Comparison of ENCODE assay signal across 8 mouse cellular contexts in genomic region chr11:85989940-85990493, GRCm38 (mm10).
DNase-seq lines count a peak whose midpoint lies in the region; ATAC-seq lines count a peak whose summit lies in the region.

No protein-coding gene starts in this region.

- H3K9ac ChIP-seq in hindbrain, embryonic 14.5 days: 0 out of 2 replicates have a peak overlapping the region, but pooled peaks have one; percentile 28
- H3K9ac ChIP-seq in liver, embryonic 15.5 days: no peak overlapping the region
- peak overlapping the region; percentile 28; the same call in 1 of the 2 replicates for H3K9ac ChIP-seq in neural tube, embryonic 11.5 days (ENCODE audit: low read length)

- H3K27me3 ChIP-seq in embryonic facial prominence, embryonic 10.5 days (replicated peaks; ENCODE audit: low read depth, poor library complexity, severe bottlenecking): peaks cover 53% of the 10 kb centered on the region
- H3K27me3 ChIP-seq in hindbrain, embryonic 14.5 days (ENCODE audit: control insufficient read depth, insufficient read depth, low read length): peaks cover 18% of the 10 kb centered on the region; the same call in 1 of the 2 replicates
- peaks cover 44% of the 10 kb centered on the region for H3K27me3 ChIP-seq in liver, embryonic 15.5 days
- peaks cover 11% of the 10 kb centered on the region; the same call in 1 of the 2 replicates for H3K27me3 ChIP-seq in neural tube, embryonic 11.5 days (ENCODE audit: control insufficient read depth, insufficient read depth, low read length)

- H3K27ac ChIP-seq in embryonic facial prominence, embryonic 10.5 days (replicated peaks): 0 out of 2 replicates have a peak overlapping the region, but pooled peaks have one; percentile 30
- no peak overlapping the region for H3K27ac ChIP-seq in hindbrain, embryonic 14.5 days
- H3K27ac ChIP-seq in liver, embryonic 15.5 days (replicated peaks): no peak overlapping the region
- H3K27ac ChIP-seq in neural tube, embryonic 11.5 days (ENCODE audit: low read depth, low read length): no peak overlapping the region

- intact Hi-C loops in left cerebral cortex, postnatal 4 days (cut with DNase I): loop anchor here (10.0 kb wide), 1 partner anchor 185 kb away; no protein-coding TSS in a partner anchor

- no peaks in the 10 kb centered on the region for H3K9me3 ChIP-seq in embryonic facial prominence, embryonic 10.5 days
- no peaks in the 10 kb centered on the region for H3K9me3 ChIP-seq in hindbrain, embryonic 14.5 days (ENCODE audit: control insufficient read depth, low read length)
- no peaks in the 10 kb centered on the region for H3K9me3 ChIP-seq in liver, embryonic 15.5 days (replicated peaks)
- no peaks in the 10 kb centered on the region for H3K9me3 ChIP-seq in neural tube, embryonic 11.5 days (ENCODE audit: control insufficient read depth, low read length)

- ATAC-seq in hindbrain, embryonic 14.5 days (ENCODE audit: low FRiP score): no peak
- ATAC-seq in liver, embryonic 15.5 days (ENCODE audit: insufficient read depth): no peak
- ATAC-seq in neural tube, embryonic 11.5 days (ENCODE audit: insufficient read depth, low FRiP score, low TSS enrichment): no peak

- WGBS in embryonic facial prominence, embryonic 10.5 days: 10% methylated on average over 12 of the region's 12 CpGs
- 19% methylated on average over 11 of the region's 12 CpGs for WGBS in hindbrain, embryonic 14.5 days
- 7% methylated on average over 12 of the region's 12 CpGs for WGBS in liver, embryonic 15.5 days (ENCODE audit: insufficient replicate concordance)
- 13% methylated on average over 10 of the region's 12 CpGs for WGBS in neural tube, embryonic 11.5 days

- peak overlapping the region; percentile 48 for H3K4me2 ChIP-seq in hindbrain, embryonic 14.5 days (replicated peaks)
- peak overlapping the region; percentile 44 for H3K4me2 ChIP-seq in liver, embryonic 15.5 days
- H3K4me2 ChIP-seq in neural tube, embryonic 11.5 days (ENCODE audit: low read depth): peak overlapping the region; percentile 38

- peaks cover 16% of the 10 kb centered on the region for H3K4me1 ChIP-seq in embryonic facial prominence, embryonic 10.5 days
- H3K4me1 ChIP-seq in hindbrain, embryonic 14.5 days (replicated peaks; ENCODE audit: control insufficient read depth, insufficient read depth, low read length): peaks cover 7% of the 10 kb centered on the region; the same call in 1 of the 2 replicates
- H3K4me1 ChIP-seq in liver, embryonic 15.5 days (replicated peaks): no peaks in the 10 kb centered on the region
- peaks cover 8% of the 10 kb centered on the region for H3K4me1 ChIP-seq in neural tube, embryonic 11.5 days (ENCODE audit: control insufficient read depth, insufficient read depth, low read length)

- no peaks in the 10 kb centered on the region for H3K36me3 ChIP-seq in embryonic facial prominence, embryonic 10.5 days (replicated peaks)
- no peaks in the 10 kb centered on the region for H3K36me3 ChIP-seq in hindbrain, embryonic 14.5 days (replicated peaks; ENCODE audit: control insufficient read depth, insufficient read depth)
- no peaks in the 10 kb centered on the region for H3K36me3 ChIP-seq in liver, embryonic 15.5 days (replicated peaks)
- no peaks in the 10 kb centered on the region for H3K36me3 ChIP-seq in neural tube, embryonic 11.5 days (ENCODE audit: control insufficient read depth, insufficient read depth, low read length)

- DNase-seq in left cerebral cortex, postnatal 4 days: peak; percentile 27
- DNase-seq in left cerebral cortex, adult 18-20 months (ENCODE audit: low spot score in 2 of 2): no peak
- peak; percentile 56 for DNase-seq in embryonic facial prominence, embryonic 10.5 days (ENCODE audit: low spot score)
- peak; percentile 31 for DNase-seq in hindbrain, embryonic 14.5 days (ENCODE audit: low spot score)
- DNase-seq in neural tube, embryonic 11.5 days (ENCODE audit: low spot score): peak; percentile 30
- DNase-seq in cerebellum, adult 11-12 months: no peak
- no peak for DNase-seq in ovary, postnatal 14 days (ENCODE audit: low spot score)

- H3K4me3 ChIP-seq in embryonic facial prominence, embryonic 10.5 days: peak overlapping the region; percentile 46
- peak overlapping the region; percentile 8; the same call in 1 of the 2 replicates for H3K4me3 ChIP-seq in hindbrain, embryonic 14.5 days (replicated peaks; ENCODE audit: low read length)
- no peak overlapping the region for H3K4me3 ChIP-seq in liver, embryonic 15.5 days (replicated peaks)
- H3K4me3 ChIP-seq in neural tube, embryonic 11.5 days (ENCODE audit: low read depth, low read length): peak overlapping the region; percentile 8; the same call in 1 of the 2 replicates

Comparison
In these comparisons a context has a peak if more than half of its experiments do, and no peak if none do; other contexts are left out.
1. DNase-seq: peak in left cerebral cortex, postnatal 4 days (single experiment), embryonic facial prominence, embryonic 10.5 days (single experiment), hindbrain, embryonic 14.5 days (single experiment) and neural tube, embryonic 11.5 days (single experiment); none in left cerebral cortex, adult 18-20 months (0 of 2), cerebellum, adult 11-12 months (single experiment) and ovary, postnatal 14 days (single experiment).
2. Peak in every context shown above with its lines, with median percentiles within 50 percentile points of each other: H3K4me2 ChIP-seq.